ENCODE assay signal across 18 mouse cellular contexts in the genomic region with DNA sequence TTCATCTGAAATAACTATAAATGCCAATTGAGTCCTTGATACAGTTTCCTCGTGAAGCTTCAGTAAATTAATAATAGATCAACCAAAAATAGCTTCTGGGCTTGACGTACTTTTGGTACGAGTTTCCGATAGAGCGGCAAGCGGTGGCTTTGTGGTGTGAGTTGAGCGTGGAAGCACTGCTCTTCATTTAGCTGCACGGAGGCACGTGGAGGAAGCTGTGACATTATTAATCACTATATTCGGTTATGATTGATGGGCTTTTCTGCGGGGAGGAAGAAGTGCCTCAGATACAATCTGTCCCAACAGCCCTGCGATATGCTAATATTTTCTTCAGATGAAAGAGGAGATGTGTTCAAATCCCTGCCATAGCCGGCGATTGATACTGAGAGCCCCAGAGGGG.
DNase-seq lines count a peak whose midpoint lies in the region; ATAC-seq and TF ChIP-seq lines count a peak whose summit lies in the region.
"Had no signal": no experiment of that assay in that cellular context is flagged by ENCODE, and none has a peak within 500 bp of the region (broad histone marks: within the 10 kb centered on the region; RNA-seq: fewer than 3 reads in every experiment).

No protein-coding gene starts in this region.

- no peak for DNase-seq in forebrain, embryonic 11.5 days (ENCODE audit: low spot score)
- DNase-seq in forebrain, postnatal 0 days: no peak
- DNase-seq in forebrain, embryonic 10.5 days (ENCODE audit: extremely low spot score, low spot score): no peak
- no peak for DNase-seq in heart, adult 11 months
- DNase-seq: adrenal gland, adult 2 months; adrenal gland, postnatal 10 days; adrenal gland, postnatal 25 days; B cell, adult 2 months; cerebellum, adult 11-12 months; cerebellum, adult 2 months; cerebellum, adult 9-10 months; cerebellum, postnatal 10 days; cerebellum, postnatal 25 days had no signal

- H3K9ac ChIP-seq in forebrain, embryonic 15.5 days (replicated peaks): no peak overlapping the region
- H3K9ac ChIP-seq in forebrain, embryonic 11.5 days (ENCODE audit: low read length): no peak overlapping the region
- H3K9ac ChIP-seq in forebrain, postnatal 0 days: no peak overlapping the region
- H3K9ac ChIP-seq: embryonic facial prominence, embryonic 12.5 days had no signal

- H3K4me3 ChIP-seq in forebrain, embryonic 15.5 days: no peak overlapping the region
- H3K4me3 ChIP-seq in forebrain, embryonic 11.5 days (ENCODE audit: low read depth, low read length): no peak overlapping the region
- H3K4me3 ChIP-seq in forebrain, postnatal 0 days (ENCODE audit: low read depth, low read length): no peak overlapping the region
- no peak overlapping the region for H3K4me3 ChIP-seq in forebrain, embryonic 10.5 days
- H3K4me3 ChIP-seq: embryonic facial prominence, embryonic 10.5 days; embryonic facial prominence, embryonic 12.5 days had no signal

- no peaks in the 10 kb centered on the region for H3K27me3 ChIP-seq in forebrain, embryonic 15.5 days
- no peaks in the 10 kb centered on the region for H3K27me3 ChIP-seq in forebrain, embryonic 11.5 days (ENCODE audit: control insufficient read depth, insufficient read depth, low read length)
- no peaks in the 10 kb centered on the region for H3K27me3 ChIP-seq in forebrain, postnatal 0 days (ENCODE audit: insufficient read depth, low read length)
- H3K27me3 ChIP-seq in forebrain, embryonic 10.5 days (ENCODE audit: poor library complexity, severe bottlenecking): peaks cover 5% of the 10 kb centered on the region
- H3K27me3 ChIP-seq: embryonic facial prominence, embryonic 12.5 days had no signal

- no peak overlapping the region for H3K4me2 ChIP-seq in forebrain, embryonic 15.5 days (replicated peaks)
- no peak overlapping the region for H3K4me2 ChIP-seq in forebrain, embryonic 11.5 days (ENCODE audit: low read depth, low read length, severe bottlenecking)
- no peak overlapping the region for H3K4me2 ChIP-seq in forebrain, postnatal 0 days (ENCODE audit: low read depth)
- H3K4me2 ChIP-seq: embryonic facial prominence, embryonic 12.5 days had no signal

- peaks cover 12% of the 10 kb centered on the region for H3K4me1 ChIP-seq in forebrain, embryonic 15.5 days
- H3K4me1 ChIP-seq in forebrain, embryonic 11.5 days (replicated peaks; ENCODE audit: control insufficient read depth, insufficient read depth, low read length): no peaks in the 10 kb centered on the region
- no peaks in the 10 kb centered on the region for H3K4me1 ChIP-seq in forebrain, postnatal 0 days (ENCODE audit: insufficient read depth)
- no peaks in the 10 kb centered on the region for H3K4me1 ChIP-seq in forebrain, embryonic 10.5 days
- H3K4me1 ChIP-seq: embryonic facial prominence, embryonic 10.5 days; embryonic facial prominence, embryonic 12.5 days had no signal

- H3K36me3 ChIP-seq in forebrain, embryonic 15.5 days: no peaks in the 10 kb centered on the region
- H3K36me3 ChIP-seq in forebrain, embryonic 11.5 days (ENCODE audit: control insufficient read depth, insufficient read depth, low read length): no peaks in the 10 kb centered on the region
- H3K36me3 ChIP-seq in forebrain, postnatal 0 days (ENCODE audit: insufficient read depth): no peaks in the 10 kb centered on the region
- H3K36me3 ChIP-seq in forebrain, embryonic 10.5 days (replicated peaks): no peaks in the 10 kb centered on the region
- H3K36me3 ChIP-seq: embryonic facial prominence, embryonic 10.5 days; embryonic facial prominence, embryonic 12.5 days had no signal

- no peaks in the 10 kb centered on the region for H3K9me3 ChIP-seq in forebrain, embryonic 15.5 days
- no peaks in the 10 kb centered on the region for H3K9me3 ChIP-seq in forebrain, embryonic 11.5 days (ENCODE audit: control insufficient read depth, low read length)
- H3K9me3 ChIP-seq in forebrain, postnatal 0 days (ENCODE audit: low read length): no peaks in the 10 kb centered on the region
- no peaks in the 10 kb centered on the region for H3K9me3 ChIP-seq in forebrain, embryonic 10.5 days
- H3K9me3 ChIP-seq: embryonic facial prominence, embryonic 10.5 days; embryonic facial prominence, embryonic 12.5 days had no signal

- 77% methylated on average over 14 of the region's 14 CpGs for WGBS in forebrain, embryonic 15.5 days
- WGBS in forebrain, embryonic 11.5 days: 93% methylated on average over 14 of the region's 14 CpGs
- WGBS in forebrain, postnatal 0 days: 63% methylated on average over 14 of the region's 14 CpGs
- WGBS in forebrain, embryonic 10.5 days: 96% methylated on average over 14 of the region's 14 CpGs

- H3K27ac ChIP-seq in forebrain, embryonic 15.5 days (replicated peaks): peak overlapping the region; percentile 51; the same call in 1 of the 2 replicates
- no peak overlapping the region for H3K27ac ChIP-seq in forebrain, embryonic 11.5 days (ENCODE audit: low read depth, low read length)
- H3K27ac ChIP-seq in forebrain, postnatal 0 days (ENCODE audit: low read depth, low read length): peak overlapping the region; percentile 46
- no peak overlapping the region for H3K27ac ChIP-seq in forebrain, embryonic 10.5 days
- H3K27ac ChIP-seq: embryonic facial prominence, embryonic 10.5 days; embryonic facial prominence, embryonic 12.5 days had no signal

- TF ChIP-seq CTCF in forebrain, postnatal 0 days (IDR thresholded peaks at IDR 0.05; ENCODE audit: low read depth): no peak

- no peak for ATAC-seq in forebrain, embryonic 15.5 days (replicated peaks)
- ATAC-seq in forebrain, embryonic 11.5 days (replicated peaks; ENCODE audit: low FRiP score): no peak
- peak; percentile 40; the same call in 1 of the 2 replicates for ATAC-seq in forebrain, postnatal 0 days
- ATAC-seq: CD4-positive, CD25-positive, alpha-beta regulatory T cell, adult 4 months; forebrain, embryonic 14.5 days had no signal

Comparison
In these comparisons a context has a peak if more than half of its experiments do, and no peak if none do; other contexts are left out.
1. H3K27ac ChIP-seq: peak in forebrain, embryonic 15.5 days (single experiment) and forebrain, postnatal 0 days (single experiment); none in forebrain, embryonic 11.5 days (single experiment) and forebrain, embryonic 10.5 days (single experiment).